Mouse (Mus musculus) megakaryocyte, embryonic 14.5 days (primary cell): ENCODE data around the gene Sema4a.

Source experiments
- FLI1 ChIP-seq: IDR thresholded peaks from 2 replicates; pipeline ENCODE4 v1.6.1; 2012; ENCODE audit warnings: low read length, inconsistent platforms, mixed read lengths
- GATA1 ChIP-seq: IDR thresholded peaks from 3 replicates; pipeline ENCODE4 v1.6.1; 2012; ENCODE audit warnings: mixed read lengths, low read length, inconsistent platforms, borderline replicate concordance

DNA sequence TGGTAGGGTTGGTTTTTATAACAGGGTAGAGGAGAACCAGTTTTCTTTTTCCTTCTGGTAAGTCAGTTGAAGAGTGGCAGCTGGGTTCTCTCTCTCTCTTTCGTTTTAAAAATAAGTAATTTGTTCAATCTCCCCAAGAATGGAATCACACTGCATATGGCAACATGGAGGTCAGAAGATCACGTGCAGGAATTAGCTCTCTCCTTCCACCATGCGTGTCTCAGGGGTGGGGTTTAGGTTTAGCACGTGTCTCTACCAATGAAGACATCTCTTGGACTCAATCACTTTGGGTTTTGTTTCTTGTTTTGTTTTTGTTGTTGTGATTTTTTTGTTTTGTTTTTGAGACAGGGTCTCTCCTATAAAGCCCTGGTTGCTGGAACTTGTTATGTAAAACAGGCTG lies 18.8 kb upstream of the Sema4a start:
- TF ChIP-seq GATA1 (no peak), FLI1 (no peak)
